In genomic region chr12:72820940-72821431, GRCm38 (mm10) we compare ENCODE assay signal across 8 mouse cellular contexts.
A peak's percentile ranks its signal among the peaks of the same experiment; 100 is the strongest.
DNase-seq lines count a peak whose midpoint lies in the region; ATAC-seq and TF ChIP-seq lines count a peak whose summit lies in the region.

No protein-coding gene starts in this region.

- intact Hi-C loops in gastrocnemius, adult 2 months (cut with DNase I): no loop called here

- no peak for TF ChIP-seq CTCF in gastrocnemius, adult 2 months (IDR thresholded peaks at IDR 0.05)
- no peak; the same call in 1 of the 2 replicates for TF ChIP-seq CTCF in forebrain, postnatal 0 days (IDR thresholded peaks at IDR 0.05; ENCODE audit: low read depth)

- no peaks in the 10 kb centered on the region for H3K27me3 ChIP-seq in forebrain, postnatal 0 days (ENCODE audit: insufficient read depth, low read length)
- 0 out of 2 replicates have a peak, but pooled peaks cover 6% of the 10 kb centered on the region for H3K27me3 ChIP-seq in hindbrain, embryonic 15.5 days
- H3K27me3 ChIP-seq in liver, embryonic 11.5 days (replicated peaks; ENCODE audit: control insufficient read depth, insufficient read depth, low read length): peaks cover 16% of the 10 kb centered on the region
- peaks cover 3% of the 10 kb centered on the region; the same call in 1 of the 2 replicates for H3K27me3 ChIP-seq in midbrain, embryonic 16.5 days (ENCODE audit: control insufficient read depth, insufficient read depth, low read depth, low read length)

- peak; percentile 36 for DNase-seq in gastrocnemius, adult 2 months
- no peak for DNase-seq in gastrocnemius, adult 8-10 months (ENCODE audit: low spot score in 2 of 2)
- DNase-seq in forebrain, postnatal 0 days: peak; percentile 66
- peak; percentile 51 for DNase-seq in liver, embryonic 11.5 days (ENCODE audit: low spot score)
- peak; percentile 39 for DNase-seq in yolk sac, embryonic 10.5 days (ENCODE audit: low spot score)

- peak overlapping the region; percentile 70 for H3K9ac ChIP-seq in forebrain, postnatal 0 days
- peak overlapping the region; percentile 45 for H3K9ac ChIP-seq in hindbrain, embryonic 15.5 days
- H3K9ac ChIP-seq in liver, embryonic 11.5 days (ENCODE audit: low read depth, low read length): no peak overlapping the region; the same call in 1 of the 2 replicates
- peak overlapping the region; percentile 70 for H3K9ac ChIP-seq in midbrain, embryonic 16.5 days (ENCODE audit: low read depth, low read length)

- H3K27ac ChIP-seq in gastrocnemius, adult 2 months: peak overlapping the region; percentile 65
- peak overlapping the region; percentile 58 for H3K27ac ChIP-seq in forebrain, postnatal 0 days (ENCODE audit: low read depth, low read length)
- H3K27ac ChIP-seq in hindbrain, embryonic 15.5 days (replicated peaks): peak overlapping the region; percentile 73
- no peak overlapping the region for H3K27ac ChIP-seq in liver, embryonic 11.5 days (ENCODE audit: low read depth, low read length)
- peak overlapping the region; percentile 77 for H3K27ac ChIP-seq in midbrain, embryonic 16.5 days (ENCODE audit: low read length)

- H3K4me1 ChIP-seq in forebrain, postnatal 0 days (ENCODE audit: insufficient read depth): peaks cover 2% of the 10 kb centered on the region; the same call in 1 of the 2 replicates
- peaks cover 6% of the 10 kb centered on the region; the same call in 1 of the 2 replicates for H3K4me1 ChIP-seq in hindbrain, embryonic 15.5 days (replicated peaks)
- H3K4me1 ChIP-seq in liver, embryonic 11.5 days (replicated peaks; ENCODE audit: control insufficient read depth, insufficient read depth, low read length): no peaks in the 10 kb centered on the region
- peaks cover 5% of the 10 kb centered on the region; the same call in 1 of the 2 replicates for H3K4me1 ChIP-seq in midbrain, embryonic 16.5 days (ENCODE audit: control insufficient read depth, insufficient read depth, low read length)

- ATAC-seq in activated CD4-positive, CD25-positive, alpha-beta regulatory T cell, adult 4 months: peak; percentile 86
- ATAC-seq in forebrain, postnatal 0 days: peak; percentile 94
- ATAC-seq in hindbrain, embryonic 15.5 days (ENCODE audit: low FRiP score, low read depth): peak; percentile 90
- ATAC-seq in liver, embryonic 11.5 days (replicated peaks; ENCODE audit: low FRiP score): no peak
- peak; percentile 90 for ATAC-seq in midbrain, embryonic 16.5 days

- H3K9me3 ChIP-seq in forebrain, postnatal 0 days (ENCODE audit: low read length): 0 out of 2 replicates have a peak, but pooled peaks cover 5% of the 10 kb centered on the region
- H3K9me3 ChIP-seq in hindbrain, embryonic 15.5 days: 0 out of 2 replicates have a peak, but pooled peaks cover 1% of the 10 kb centered on the region
- H3K9me3 ChIP-seq in liver, embryonic 11.5 days (ENCODE audit: control insufficient read depth, low read length): no peaks in the 10 kb centered on the region
- H3K9me3 ChIP-seq in midbrain, embryonic 16.5 days (replicated peaks; ENCODE audit: control insufficient read depth, low read length, poor library complexity, severe bottlenecking): peaks cover 5% of the 10 kb centered on the region; the same call in 1 of the 2 replicates

- H3K4me2 ChIP-seq in forebrain, postnatal 0 days (ENCODE audit: low read depth): peak overlapping the region; percentile 78
- H3K4me2 ChIP-seq in hindbrain, embryonic 15.5 days: peak overlapping the region; percentile 68
- peak overlapping the region; percentile 56 for H3K4me2 ChIP-seq in liver, embryonic 11.5 days
- peak overlapping the region; percentile 81 for H3K4me2 ChIP-seq in midbrain, embryonic 16.5 days (ENCODE audit: low read length)

- 1% methylated on average over 24 of the region's 24 CpGs for WGBS in forebrain, postnatal 0 days
- WGBS in hindbrain, embryonic 15.5 days: 2% methylated on average over 24 of the region's 24 CpGs
- 6% methylated on average over 24 of the region's 24 CpGs for WGBS in liver, embryonic 11.5 days
- WGBS in midbrain, embryonic 16.5 days: under 1% methylated on average over 24 of the region's 24 CpGs

- no peaks in the 10 kb centered on the region for H3K36me3 ChIP-seq in forebrain, postnatal 0 days (ENCODE audit: insufficient read depth)
- no peaks in the 10 kb centered on the region for H3K36me3 ChIP-seq in hindbrain, embryonic 15.5 days
- H3K36me3 ChIP-seq in liver, embryonic 11.5 days (ENCODE audit: control insufficient read depth, insufficient read depth, low read length): no peaks in the 10 kb centered on the region
- H3K36me3 ChIP-seq in midbrain, embryonic 16.5 days (ENCODE audit: control insufficient read depth, insufficient read depth, low read length): no peaks in the 10 kb centered on the region

- peak overlapping the region; percentile 69 for H3K4me3 ChIP-seq in gastrocnemius, adult 2 months
- peak overlapping the region; percentile 43 for H3K4me3 ChIP-seq in forebrain, postnatal 0 days (ENCODE audit: low read depth, low read length)
- H3K4me3 ChIP-seq in hindbrain, embryonic 15.5 days: peak overlapping the region; percentile 41
- H3K4me3 ChIP-seq in liver, embryonic 11.5 days (ENCODE audit: low read depth, low read length): peak overlapping the region; percentile 38
- peak overlapping the region; percentile 49 for H3K4me3 ChIP-seq in midbrain, embryonic 16.5 days (ENCODE audit: low read depth, low read length)

Comparison
In these comparisons a context has a peak if more than half of its experiments do, and no peak if none do; other contexts are left out.
1. DNase-seq: peak in gastrocnemius, adult 2 months (single experiment), forebrain, postnatal 0 days (single experiment), liver, embryonic 11.5 days (single experiment) and yolk sac, embryonic 10.5 days (single experiment); none in gastrocnemius, adult 8-10 months (0 of 2).
2. Peak in every context shown above with its lines, with median percentiles within 50 percentile points of each other: H3K4me3 ChIP-seq and H3K4me2 ChIP-seq.